Mouse (Mus musculus): ENCODE measurements around the gene Igfbp1. TPM values are rescaled to one million over a fixed set of nuclear protein-coding genes. Genes with fewer than 3 reads are reported as not detected.

Igfbp1 gene
- polyA plus RNA-seq, 1 experiment from 2014 or later, result 6.4 TPM

DNA sequence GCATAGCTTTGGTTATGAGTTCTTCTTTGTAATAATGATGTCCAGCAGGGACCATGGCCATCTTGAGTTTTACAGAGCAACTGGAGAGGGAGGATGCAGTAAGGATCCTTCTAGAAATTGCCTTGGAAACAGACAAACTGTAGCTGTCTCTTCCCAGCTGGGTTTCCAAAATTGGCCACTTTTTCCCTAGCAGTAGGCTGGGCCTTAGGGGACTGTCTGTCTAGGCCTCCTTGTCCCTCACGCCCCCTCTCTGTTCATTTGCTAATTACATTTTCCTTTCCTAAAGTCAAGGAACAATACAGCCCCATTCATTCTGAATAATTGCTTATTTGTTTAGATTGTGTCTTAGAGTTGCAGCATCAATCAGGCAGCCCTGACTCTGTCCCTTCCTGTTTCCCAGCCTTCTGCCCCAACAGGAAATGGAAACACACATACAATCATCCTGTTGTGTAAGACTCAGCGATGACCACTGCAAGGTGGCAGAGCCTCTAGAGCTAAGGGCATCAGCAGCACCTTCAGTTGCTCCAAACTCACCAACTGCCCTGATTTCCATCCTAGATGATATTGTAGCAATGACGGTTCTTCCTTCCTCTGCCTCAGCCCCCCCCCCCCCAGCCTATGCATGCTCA, 37.5 kb downstream of the Igfbp1 start:
- H3K4me3 ChIP-seq (ENCODE audit: low read length), result no peak overlapping the region
- H3K9ac ChIP-seq (ENCODE audit: low read depth, low read length), result no peak overlapping the region
- no peaks in the 10 kb centered on the region for H3K9me3 ChIP-seq (ENCODE audit: control insufficient read depth, low read length)
- WGBS, result 71% methylated on average over 3 of the region's 3 CpGs
- no peak overlapping the region for H3K4me2 ChIP-seq (ENCODE audit: low read depth, low read length)
- ATAC-seq, result 0 out of 2 replicates have a peak, but pooled peaks have one; percentile 33
- H3K27ac ChIP-seq (ENCODE audit: low read length), result no peak overlapping the region
- no peaks in the 10 kb centered on the region for H3K36me3 ChIP-seq (ENCODE audit: control insufficient read depth, insufficient read depth, low read length)
- H3K4me1 ChIP-seq (ENCODE audit: control insufficient read depth, insufficient read depth, low read length), result no peaks in the 10 kb centered on the region
- no peaks in the 10 kb centered on the region for H3K27me3 ChIP-seq (replicated peaks; ENCODE audit: control insufficient read depth, insufficient read depth, low read length)

GRCm38 (mm10) chr11:7236751-7237150, 39.2 kb downstream of the Igfbp1 start:
- no peak overlapping the region for H3K9ac ChIP-seq (ENCODE audit: low read depth, low read length)
- no peaks in the 10 kb centered on the region for H3K4me1 ChIP-seq (ENCODE audit: control insufficient read depth, insufficient read depth, low read length)
- no peak for ATAC-seq
- H3K27me3 ChIP-seq (replicated peaks; ENCODE audit: control insufficient read depth, insufficient read depth, low read length), result no peaks in the 10 kb centered on the region
- WGBS, result 83% methylated on average over 2 of the region's 2 CpGs
- no peak overlapping the region for H3K4me3 ChIP-seq (ENCODE audit: low read length)
- H3K27ac ChIP-seq (ENCODE audit: low read length), result no peak overlapping the region
- no peaks in the 10 kb centered on the region for H3K36me3 ChIP-seq (ENCODE audit: control insufficient read depth, insufficient read depth, low read length)
- no peak overlapping the region for H3K4me2 ChIP-seq (ENCODE audit: low read depth, low read length)
- no peaks in the 10 kb centered on the region for H3K9me3 ChIP-seq (ENCODE audit: control insufficient read depth, low read length)

- Histone ChIP-seq H3K36me3 (ENCODE audit: control insufficient read depth, insufficient read depth, low read length) (no peaks in the 10 kb centered on the region), H3K4me2 (ENCODE audit: low read depth, low read length) (no peak overlapping the region), H3K4me3 (ENCODE audit: low read length) (no peak overlapping the region), H3K27ac (ENCODE audit: low read length) (no peak overlapping the region), H3K4me1 (ENCODE audit: control insufficient read depth, insufficient read depth, low read length) (no peaks in the 10 kb centered on the region), H3K9ac (ENCODE audit: low read depth, low read length) (no peak overlapping the region), H3K9me3 (ENCODE audit: control insufficient read depth, low read length) (no peaks in the 10 kb centered on the region), H3K27me3 (replicated peaks; ENCODE audit: control insufficient read depth, insufficient read depth, low read length) (no peaks in the 10 kb centered on the region)
- ATAC-seq, result no peak
- 51% methylated on average over 6 of the region's 6 CpGs for WGBS
Observed at GRCm38 (mm10) chr11:7237712-7238111, 40.1 kb downstream of the Igfbp1 start.

DNA sequence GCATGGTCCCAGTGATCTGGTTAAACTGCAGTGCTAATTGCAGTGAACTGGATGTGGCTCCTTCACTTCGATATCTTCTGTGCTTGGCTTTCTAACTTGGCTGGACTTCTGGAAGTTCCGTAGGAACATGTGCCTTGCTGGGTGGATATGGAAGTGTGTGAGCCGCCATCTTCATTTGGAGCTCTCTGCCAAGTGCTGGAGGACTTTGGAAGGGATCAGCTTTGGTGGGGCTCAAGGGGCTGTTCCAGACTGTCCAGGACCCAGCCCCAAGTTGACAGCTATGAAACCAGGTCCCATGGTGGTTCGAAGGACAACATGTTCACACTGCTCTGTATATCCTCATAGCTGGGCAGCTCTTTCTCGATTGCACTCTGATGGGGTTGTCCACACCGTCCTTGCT, 41.0 kb downstream of the Igfbp1 start:
- no peak overlapping the region for H3K4me2 ChIP-seq (ENCODE audit: low read depth, low read length)
- no peaks in the 10 kb centered on the region for H3K36me3 ChIP-seq (ENCODE audit: control insufficient read depth, insufficient read depth, low read length)
- H3K4me3 ChIP-seq (ENCODE audit: low read length), result no peak overlapping the region
- no peak for ATAC-seq
- H3K4me1 ChIP-seq (ENCODE audit: control insufficient read depth, insufficient read depth, low read length), result no peaks in the 10 kb centered on the region
- H3K27ac ChIP-seq (ENCODE audit: low read length), result no peak overlapping the region
- no peaks in the 10 kb centered on the region for H3K9me3 ChIP-seq (ENCODE audit: control insufficient read depth, low read length)
- no peaks in the 10 kb centered on the region for H3K27me3 ChIP-seq (replicated peaks; ENCODE audit: control insufficient read depth, insufficient read depth, low read length)
- H3K9ac ChIP-seq (ENCODE audit: low read depth, low read length), result no peak overlapping the region
- WGBS, result 92% methylated on average over 6 of the region's 6 CpGs

GRCm38 (mm10) chr11:7239041-7239740, 41.6 kb downstream of the Igfbp1 start:
- H3K27ac ChIP-seq (ENCODE audit: low read length), result no peak overlapping the region
- ATAC-seq, result no peak
- no peak overlapping the region for H3K4me3 ChIP-seq (ENCODE audit: low read length)
- no peaks in the 10 kb centered on the region for H3K36me3 ChIP-seq (ENCODE audit: control insufficient read depth, insufficient read depth, low read length)
- no peak overlapping the region for H3K9ac ChIP-seq (ENCODE audit: low read depth, low read length)
- no peak overlapping the region for H3K4me2 ChIP-seq (ENCODE audit: low read depth, low read length)
- H3K9me3 ChIP-seq (ENCODE audit: control insufficient read depth, low read length), result no peaks in the 10 kb centered on the region
- H3K27me3 ChIP-seq (replicated peaks; ENCODE audit: control insufficient read depth, insufficient read depth, low read length), result no peaks in the 10 kb centered on the region
- no peaks in the 10 kb centered on the region for H3K4me1 ChIP-seq (ENCODE audit: control insufficient read depth, insufficient read depth, low read length)
- WGBS, result 71% methylated on average over 4 of the region's 4 CpGs

DNA sequence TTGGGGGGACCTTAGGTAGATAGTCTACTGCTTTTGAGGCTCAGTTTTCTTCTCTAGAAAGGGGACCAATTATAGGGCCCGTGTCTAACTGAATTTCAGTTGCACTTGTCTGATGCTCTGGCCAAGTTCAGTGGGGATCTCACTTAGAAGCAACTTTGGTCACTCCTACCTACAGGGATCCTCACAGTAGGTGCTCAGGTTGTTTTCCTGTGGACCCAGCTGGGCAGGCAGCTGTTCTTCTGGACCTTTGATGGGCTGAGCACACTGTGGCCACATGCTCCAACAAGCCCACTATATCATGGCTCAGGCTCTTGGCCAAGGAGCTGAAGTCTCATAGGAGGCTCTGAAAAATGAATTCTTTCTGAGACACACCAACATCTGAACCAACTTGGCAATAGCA, 47.2 kb downstream of the Igfbp1 start:
- no peak overlapping the region for H3K9ac ChIP-seq (ENCODE audit: low read depth, low read length)
- no peak overlapping the region for H3K4me3 ChIP-seq (ENCODE audit: low read length)
- H3K4me1 ChIP-seq (ENCODE audit: control insufficient read depth, insufficient read depth, low read length), result no peaks in the 10 kb centered on the region
- no peak for ATAC-seq
- no peaks in the 10 kb centered on the region for H3K27me3 ChIP-seq (replicated peaks; ENCODE audit: control insufficient read depth, insufficient read depth, low read length)
- WGBS, result 93% methylated on average over 1 of the region's 1 CpGs
- H3K9me3 ChIP-seq (ENCODE audit: control insufficient read depth, low read length), result no peaks in the 10 kb centered on the region
- no peaks in the 10 kb centered on the region for H3K36me3 ChIP-seq (ENCODE audit: control insufficient read depth, insufficient read depth, low read length)
- no peak overlapping the region for H3K27ac ChIP-seq (ENCODE audit: low read length)
- H3K4me2 ChIP-seq (ENCODE audit: low read depth, low read length), result no peak overlapping the region

GRCm38 (mm10) chr11:7250415-7250814, 52.8 kb downstream of the Igfbp1 start:
- H3K9ac ChIP-seq (ENCODE audit: low read depth, low read length), result no peak overlapping the region
- 94% methylated on average over 2 of the region's 2 CpGs for WGBS
- no peak overlapping the region for H3K4me2 ChIP-seq (ENCODE audit: low read depth, low read length)
- H3K36me3 ChIP-seq (ENCODE audit: control insufficient read depth, insufficient read depth, low read length), result no peaks in the 10 kb centered on the region
- H3K9me3 ChIP-seq (ENCODE audit: control insufficient read depth, low read length), result no peaks in the 10 kb centered on the region
- no peak overlapping the region for H3K27ac ChIP-seq (ENCODE audit: low read length)
- ATAC-seq, result no peak
- no peaks in the 10 kb centered on the region for H3K27me3 ChIP-seq (replicated peaks; ENCODE audit: control insufficient read depth, insufficient read depth, low read length)
- H3K4me3 ChIP-seq (ENCODE audit: low read length), result no peak overlapping the region
- H3K4me1 ChIP-seq (ENCODE audit: control insufficient read depth, insufficient read depth, low read length), result no peaks in the 10 kb centered on the region

GRCm38 (mm10) chr11:7250870-7251269, 53.3 kb downstream of the Igfbp1 start:
- Histone ChIP-seq H3K4me2 (ENCODE audit: low read depth, low read length) (no peak overlapping the region), H3K4me3 (ENCODE audit: low read length) (no peak overlapping the region), H3K9ac (ENCODE audit: low read depth, low read length) (no peak overlapping the region), H3K27me3 (replicated peaks; ENCODE audit: control insufficient read depth, insufficient read depth, low read length) (no peaks in the 10 kb centered on the region), H3K36me3 (ENCODE audit: control insufficient read depth, insufficient read depth, low read length) (no peaks in the 10 kb centered on the region), H3K9me3 (ENCODE audit: control insufficient read depth, low read length) (no peaks in the 10 kb centered on the region), H3K4me1 (ENCODE audit: control insufficient read depth, insufficient read depth, low read length) (no peaks in the 10 kb centered on the region), H3K27ac (ENCODE audit: low read length) (no peak overlapping the region)
- no peak for ATAC-seq
- 92% methylated on average over 5 of the region's 5 CpGs for WGBS

Measured in intestine, embryonic 16.5 days (tissue).